Mouse (Mus musculus) bone marrow, adult 2 months (tissue): ENCODE measurements around the gene Otud7a. TPM values are rescaled to one million over a fixed set of nuclear protein-coding genes. Genes with fewer than 3 reads are reported as not detected.

Experiments
- H3K27ac ChIP-seq: fragments of 200-500 bp; 2 replicates; pipeline ENCODE4 v1.5.1; 2012; ENCODE audit warnings: low read depth, mild to moderate bottlenecking, control low read depth, inconsistent platforms, low read length; ENCODE audit not compliant: control insufficient read depth, poor library complexity, insufficient read depth
- H3K4me1 ChIP-seq: fragments of 200-500 bp; 2 replicates; pipeline ENCODE4 v1.6.1; 2011; ENCODE audit warnings: low read length; ENCODE audit not compliant: control insufficient read depth, insufficient read depth
- H3K4me3 ChIP-seq: fragments of 200-500 bp; replicated peaks from 2 replicates; pipeline ENCODE3; 2011; ENCODE audit warnings: mild to moderate bottlenecking, low read depth, low read length, control low read depth; ENCODE audit not compliant: control insufficient read depth
- CTCF ChIP-seq: fragments of 200-500 bp; IDR thresholded peaks from 2 replicates; pipeline ENCODE4 v1.5.1; 2011; ENCODE audit warnings: low read length, control low read depth; ENCODE audit not compliant: control insufficient read depth, insufficient read depth
- POLR2A ChIP-seq: fragments of 200-500 bp; IDR thresholded peaks from 2 replicates; pipeline ENCODE4 v1.6.1; 2011; ENCODE audit warnings: low read depth, mild to moderate bottlenecking, control low read depth, low read length, borderline replicate concordance; ENCODE audit not compliant: control insufficient read depth
- WGBS: fragments of 180-500 bp; shearing (Covaris S2); methylation state at CpG from one replicate; pipeline ENCODE4 v1.1.7; 2018; 5-methylcytosine and 5-hydroxymethylcytosine counted together
- polyA plus RNA-seq: library from polyadenylated mRNA; stranded (reverse); fragments of >200 nt; gene quantifications from 2 replicates; pipeline ENCODE4 v1.2.4, GENCODE M21; 2011; ENCODE audit warnings: low replicate concordance; ENCODE audit not compliant: missing spikeins, insufficient read depth, insufficient read length

The Otud7a gene
- polyA plus RNA-seq, 1 experiment, result not detected

GRCm38 (mm10) chr7:63516141-63516895, 71.8 kb downstream of the Otud7a start:
- H3K4me3 ChIP-seq, result no peak overlapping the region
- WGBS, result 60% methylated on average over 5 of the region's 5 CpGs
- TF ChIP-seq CTCF (no peak), POLR2A (no peak)
- no peak overlapping the region for H3K27ac ChIP-seq
- no peaks in the 10 kb centered on the region for H3K4me1 ChIP-seq

- Histone ChIP-seq H3K4me3 (no peak overlapping the region), H3K4me1 (no peaks in the 10 kb centered on the region), H3K27ac (no peak overlapping the region)
- no peak for TF ChIP-seq CTCF
- TF ChIP-seq POLR2A, result no peak
- WGBS, result 63% methylated on average over 1 of the region's 1 CpGs
Measured at GRCm38 (mm10) chr7:63520299-63520698, 75.7 kb downstream of the Otud7a start.

DNA sequence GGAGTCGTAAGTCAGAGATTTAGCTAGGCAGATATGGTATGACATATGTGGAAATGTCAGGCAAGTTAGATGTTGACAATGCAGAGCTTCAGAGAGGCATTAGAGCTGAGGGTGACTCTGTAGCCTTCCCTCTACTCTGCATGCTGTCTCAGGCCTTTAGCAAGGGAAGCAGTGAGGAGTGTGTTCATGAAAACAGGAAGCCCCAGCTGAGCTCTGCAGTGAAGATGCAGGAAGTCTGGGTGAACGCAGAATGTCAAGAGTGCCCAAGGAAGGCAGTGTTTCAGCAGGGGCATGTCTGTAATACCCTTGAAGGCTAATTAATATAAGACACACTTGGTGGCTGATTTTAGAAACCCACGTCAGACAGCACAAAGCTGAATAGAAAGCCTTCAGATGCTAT, 77.9 kb downstream of the Otud7a start:
- 9% methylated on average over 3 of the region's 3 CpGs for WGBS
- H3K27ac ChIP-seq, result no peak overlapping the region
- TF ChIP-seq POLR2A, result no peak
- TF ChIP-seq CTCF, result no peak
- H3K4me3 ChIP-seq, result no peak overlapping the region
- no peaks in the 10 kb centered on the region for H3K4me1 ChIP-seq

DNA sequence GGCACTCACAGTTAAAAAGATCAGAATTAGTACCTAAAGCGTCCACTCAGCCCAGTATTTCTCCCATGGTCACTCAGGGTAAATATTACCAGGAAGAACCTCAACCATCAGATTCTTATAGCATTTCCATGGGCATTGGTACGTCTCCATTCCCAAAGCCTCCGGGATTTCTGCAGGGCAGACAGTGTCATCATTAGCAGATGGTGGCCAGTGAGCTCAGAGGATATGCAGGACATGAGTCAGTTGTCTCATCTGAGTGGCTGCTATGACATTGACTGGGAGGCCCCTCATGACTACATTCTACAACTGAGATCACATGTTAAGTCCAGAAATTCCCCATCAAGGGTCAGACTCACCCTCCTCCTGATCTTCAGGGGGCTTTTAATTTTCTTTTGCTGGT, 78.5 kb downstream of the Otud7a start:
- H3K4me1 ChIP-seq, result no peaks in the 10 kb centered on the region
- 75% methylated on average over 3 of the region's 3 CpGs for WGBS
- H3K4me3 ChIP-seq, result no peak overlapping the region
- H3K27ac ChIP-seq, result no peak overlapping the region
- TF ChIP-seq CTCF (no peak), POLR2A (no peak)

- H3K4me3 ChIP-seq, result no peak overlapping the region
- 85% methylated on average over 4 of the region's 4 CpGs for WGBS
- TF ChIP-seq CTCF (no peak), POLR2A (no peak)
- H3K27ac ChIP-seq, result no peak overlapping the region
- no peaks in the 10 kb centered on the region for H3K4me1 ChIP-seq
Measured at GRCm38 (mm10) chr7:63540293-63540692, 95.7 kb downstream of the Otud7a start.

DNA sequence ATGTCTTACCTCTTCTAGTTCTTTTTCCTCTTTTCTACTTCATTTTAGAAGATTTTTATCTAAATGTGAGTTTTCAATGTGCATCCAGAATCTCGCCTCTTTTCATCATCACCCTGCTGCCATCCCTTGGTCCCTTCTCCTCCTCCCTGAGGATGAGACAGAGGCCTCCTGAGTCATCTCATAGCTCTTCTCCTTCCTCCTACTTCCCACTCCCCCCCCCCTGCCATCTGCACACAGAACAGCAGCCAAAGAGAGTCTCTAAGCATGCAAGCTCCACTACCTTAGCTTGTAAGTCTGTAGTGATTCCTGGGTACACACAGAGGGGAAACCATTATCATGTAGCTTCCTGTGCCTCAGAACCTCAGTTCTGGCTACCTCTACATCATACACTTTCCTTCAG, 109.9 kb downstream of the Otud7a start:
- 63% methylated on average over 1 of the region's 1 CpGs for WGBS
- TF ChIP-seq CTCF, result no peak
- TF ChIP-seq POLR2A, result no peak
- no peak overlapping the region for H3K4me3 ChIP-seq
- no peak overlapping the region for H3K27ac ChIP-seq
- no peaks in the 10 kb centered on the region for H3K4me1 ChIP-seq

DNA sequence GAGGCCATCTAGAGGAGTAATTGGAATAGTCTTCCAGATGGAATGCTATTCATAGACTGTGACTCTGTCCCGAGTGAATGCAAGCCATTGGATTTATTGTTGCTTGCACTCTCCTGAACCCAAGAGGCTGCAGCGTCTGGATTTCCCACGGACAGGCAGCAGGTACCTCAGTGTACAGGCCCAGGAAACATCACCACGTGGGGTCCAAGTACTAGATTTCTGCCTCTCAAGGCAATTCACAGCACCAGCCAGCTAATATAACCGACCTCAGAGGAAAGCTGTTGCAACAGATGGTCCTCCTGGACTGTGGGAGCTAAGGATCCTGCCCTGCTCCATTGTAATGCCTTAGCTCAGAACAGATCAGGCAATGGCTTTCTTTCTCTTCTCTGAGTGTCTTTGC, 111.8 kb downstream of the Otud7a start:
- WGBS, result 58% methylated on average over 5 of the region's 5 CpGs
- TF ChIP-seq POLR2A, result no peak
- no peak for TF ChIP-seq CTCF
- no peaks in the 10 kb centered on the region for H3K4me1 ChIP-seq
- H3K4me3 ChIP-seq, result no peak overlapping the region
- H3K27ac ChIP-seq, result no peak overlapping the region

DNA sequence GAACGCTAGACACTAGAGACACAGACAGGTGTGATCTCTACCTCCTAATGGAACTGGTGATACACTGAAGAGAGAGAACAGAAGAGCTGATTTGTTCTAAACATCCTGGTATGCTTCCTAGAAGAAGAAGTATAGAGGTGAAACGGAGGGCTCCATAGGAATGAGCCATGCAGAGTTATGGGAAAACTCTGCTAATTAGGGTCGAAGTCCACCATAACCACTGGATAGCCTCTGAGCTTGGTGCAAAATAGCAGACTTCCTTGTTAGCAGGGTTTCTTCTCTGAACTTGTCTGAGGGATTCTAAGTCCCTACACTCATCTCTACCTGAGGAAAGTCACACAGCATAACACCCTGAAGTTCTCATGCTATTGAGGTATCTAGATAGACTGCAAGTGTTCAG, 114.4 kb downstream of the Otud7a start:
- Histone ChIP-seq H3K4me3 (no peak overlapping the region), H3K27ac (no peak overlapping the region), H3K4me1 (no peaks in the 10 kb centered on the region)
- no peak for TF ChIP-seq POLR2A
- no peak for TF ChIP-seq CTCF
- WGBS, result 71% methylated on average over 3 of the region's 3 CpGs

DNA sequence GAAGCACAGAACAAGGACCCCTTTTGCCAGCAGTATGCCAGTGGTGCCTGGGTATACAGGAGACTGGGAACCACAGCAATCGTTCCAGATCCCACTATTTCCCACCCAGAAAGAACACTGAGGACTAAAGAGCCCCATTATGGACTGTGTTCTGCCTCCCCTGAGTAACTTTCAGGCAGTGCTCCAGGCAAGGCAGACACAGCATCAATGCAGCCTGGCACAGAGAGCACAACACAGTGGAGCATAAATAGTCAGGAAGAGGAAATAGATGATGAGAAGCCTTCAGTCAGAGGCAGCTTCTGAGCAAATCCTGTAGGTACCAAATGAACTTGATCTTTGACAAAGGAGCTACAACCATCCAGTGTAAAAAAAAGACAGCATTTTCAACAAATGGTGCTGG, 115.1 kb downstream of the Otud7a start:
- Histone ChIP-seq H3K4me1 (no peaks in the 10 kb centered on the region), H3K27ac (no peak overlapping the region), H3K4me3 (no peak overlapping the region)
- WGBS, result 60% methylated on average over 1 of the region's 1 CpGs
- TF ChIP-seq CTCF (no peak), POLR2A (no peak)
